Mouse (Mus musculus) liver (tissue): Measurements from ENCODE around the gene Paf1.

Experiments used
- DNase-seq: peaks from one replicate; pipeline ENCODE4 v3.0.0-alpha.2; 2020; ENCODE audit warnings: mixed read lengths

Paf1 gene

DNA sequence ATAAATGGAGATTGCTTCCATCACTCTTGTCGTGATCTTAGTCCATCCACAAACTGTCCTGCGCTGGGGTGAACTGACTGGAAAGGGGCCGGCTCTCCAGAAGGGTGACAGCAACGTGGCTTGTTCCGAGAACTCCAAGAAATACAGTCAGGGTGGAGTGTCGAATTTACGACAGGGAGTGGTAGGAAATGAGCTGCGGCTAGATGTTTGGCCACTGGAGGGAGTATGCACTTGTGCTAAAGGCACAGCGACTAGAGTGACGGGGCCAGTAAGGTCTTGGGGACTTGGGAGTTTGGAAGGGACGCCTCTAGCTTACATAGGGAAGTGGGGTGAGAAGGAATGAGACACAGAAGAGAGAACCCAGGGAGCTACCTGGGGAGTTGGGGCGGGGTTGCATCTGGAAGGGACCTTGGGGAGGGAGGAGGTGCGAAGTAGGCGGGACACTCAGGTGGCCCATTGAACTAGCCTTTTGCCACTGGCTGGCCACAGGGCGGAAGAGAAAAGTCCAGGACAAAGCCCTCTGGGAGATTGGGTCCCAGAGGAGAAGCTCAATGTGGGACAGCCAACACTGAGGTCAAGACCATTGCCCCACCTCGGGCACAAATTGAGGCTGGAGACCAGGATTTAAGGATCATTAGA is 44.3 kb downstream of the Paf1 start, which contains the start of gene Gmfg:
Gene Gmfg, plus strand, starts transcription at position 516 of the 639 bp plus-strand sequence.
- peak; percentile 89 for DNase-seq

DNA sequence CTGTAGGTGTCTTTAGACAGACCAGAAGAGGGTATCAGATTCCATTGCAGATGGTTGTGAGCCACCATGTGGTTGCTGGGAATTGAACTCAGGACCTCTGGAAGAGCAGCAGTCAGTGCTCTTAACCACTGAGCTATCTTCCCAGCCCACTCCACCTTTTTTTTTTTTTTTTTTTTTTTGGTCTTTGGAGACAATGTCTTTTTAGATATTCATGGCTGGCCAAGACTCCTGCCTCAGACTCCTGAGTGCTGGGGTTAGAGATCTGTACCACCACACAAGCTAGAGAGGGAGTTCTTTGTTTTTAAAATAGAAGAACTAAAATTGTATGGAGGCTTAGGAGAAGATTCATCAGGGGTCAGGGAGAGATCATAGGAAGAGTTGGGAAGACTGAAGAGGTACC is 45.2 kb downstream of the Paf1 start:
- DNase-seq = no peak

DNA sequence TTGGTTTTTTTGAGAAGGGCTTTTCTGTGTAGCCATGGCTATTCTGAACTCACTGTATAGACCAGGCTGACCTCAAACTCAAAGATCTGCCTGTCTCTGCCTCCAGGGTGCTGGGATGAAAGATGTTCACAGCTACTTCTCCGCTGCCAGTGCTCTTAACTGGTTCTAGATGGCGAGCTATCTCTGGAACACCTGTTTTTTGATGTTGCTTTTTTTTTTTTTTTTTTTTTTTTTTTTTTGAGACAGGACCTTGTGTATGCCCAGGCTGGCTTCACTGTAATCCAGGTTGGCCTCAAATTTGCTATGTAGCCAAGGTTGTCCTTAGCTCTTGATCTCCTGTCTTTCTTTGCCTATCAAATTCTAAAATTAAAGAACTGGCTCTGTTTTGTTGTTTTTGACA is 46.0 kb downstream of the Paf1 start:
- no peak for DNase-seq

DNA sequence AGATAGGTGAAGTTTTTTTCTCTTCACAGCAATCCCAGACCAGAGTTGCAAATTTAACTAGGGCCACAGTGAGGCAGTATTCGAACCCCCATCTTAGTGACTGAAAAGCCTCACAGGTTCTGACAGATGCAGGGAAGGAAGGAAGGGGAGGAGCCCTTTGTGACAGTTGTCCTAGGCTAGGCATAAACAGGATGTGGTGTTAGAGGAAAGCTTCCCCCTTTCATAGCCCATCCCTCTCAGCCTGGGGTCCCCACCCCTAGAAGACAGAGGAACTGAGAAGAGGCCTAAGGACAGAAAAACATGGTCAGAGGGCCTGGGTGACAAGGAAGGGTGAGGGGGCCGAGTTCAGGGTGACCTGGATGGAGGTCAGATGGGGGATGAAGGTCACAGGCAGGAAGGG is 48.0 kb downstream of the Paf1 start:
- DNase-seq = peak; percentile 32

DNA sequence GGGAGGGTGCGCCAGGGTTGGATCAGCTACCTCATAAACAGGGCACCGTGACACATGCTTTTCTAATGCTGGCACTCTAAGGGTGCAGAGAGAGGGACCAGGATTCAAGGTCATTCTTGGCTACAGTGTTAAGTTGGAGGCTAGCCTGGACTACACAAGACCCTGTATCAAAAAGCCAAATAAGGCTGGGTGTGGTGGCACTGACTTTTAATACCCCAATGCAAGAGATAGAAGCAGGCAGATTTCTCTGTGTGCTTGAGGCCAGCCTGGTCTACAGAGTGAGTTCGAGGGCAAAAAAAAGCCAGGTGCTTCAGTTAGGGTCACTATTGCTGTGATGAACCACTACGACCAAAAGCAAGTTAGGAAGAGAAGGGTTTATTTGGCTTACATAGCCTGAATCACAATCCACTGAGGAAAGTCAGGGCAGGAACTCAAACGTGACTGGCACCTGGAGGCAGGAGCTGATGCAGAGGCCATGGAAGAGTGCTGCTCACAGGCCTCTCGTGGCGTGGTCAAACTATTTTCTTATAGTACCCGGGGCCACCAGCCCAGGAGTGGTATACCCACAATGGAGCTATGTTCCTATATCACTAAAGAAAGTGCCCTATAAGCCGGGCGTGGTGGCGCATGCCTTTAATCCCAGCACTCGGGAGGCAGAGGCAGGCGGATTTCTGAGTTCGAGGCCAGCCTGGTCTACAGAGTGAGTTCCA is 49.2 kb downstream of the Paf1 start:
- no peak for DNase-seq

DNA sequence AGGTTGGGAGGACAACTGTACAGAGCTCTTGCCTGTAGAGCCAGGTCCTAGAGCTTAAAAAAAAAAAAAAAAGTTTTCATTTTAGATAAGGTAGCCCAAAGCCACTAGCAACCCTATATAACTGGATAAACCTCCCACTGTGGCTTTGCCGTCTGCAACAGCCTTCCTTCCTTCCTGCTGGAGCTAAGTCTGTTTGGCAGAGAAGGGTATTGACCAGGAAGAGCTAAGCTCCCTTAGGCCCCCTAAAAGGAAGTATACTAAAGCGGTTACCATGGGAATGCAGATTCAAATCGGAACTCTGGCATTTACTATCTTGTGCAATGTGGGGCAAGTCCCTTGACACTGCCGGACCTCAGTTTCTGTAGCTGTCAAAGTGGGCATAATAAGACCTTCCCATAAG is 49.9 kb downstream of the Paf1 start:
- no peak for DNase-seq

DNA sequence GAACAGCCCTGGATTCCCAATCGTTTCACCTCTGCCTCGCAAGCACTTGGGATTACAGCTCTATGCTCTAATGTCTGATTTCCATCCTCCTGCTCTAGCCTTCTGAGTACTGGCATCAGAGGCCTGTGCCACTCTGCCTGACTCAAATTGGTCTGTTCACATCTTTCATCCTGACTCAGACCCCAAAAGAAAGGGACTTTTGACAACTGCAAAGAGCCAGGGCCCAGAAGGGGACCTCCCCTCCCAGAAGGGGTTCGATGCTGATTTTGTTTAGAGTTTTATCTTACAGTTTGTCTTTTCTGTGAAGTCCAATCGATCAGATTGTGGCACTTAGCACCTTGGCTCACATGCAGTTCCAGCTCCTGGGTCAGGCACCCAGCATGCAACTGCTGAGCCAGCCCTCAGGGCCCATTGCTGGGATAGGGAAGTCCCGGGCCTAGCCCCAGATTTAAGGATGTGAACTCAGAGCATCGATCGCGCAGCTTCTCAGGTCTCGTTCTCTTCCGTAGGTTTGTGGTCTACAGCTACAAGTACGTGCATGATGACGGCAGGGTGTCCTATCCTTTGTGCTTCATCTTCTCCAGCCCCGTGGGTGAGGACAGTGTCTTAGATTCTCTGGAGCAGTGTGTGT is 51.7 kb downstream of the Paf1 start:
- no peak for DNase-seq

DNA sequence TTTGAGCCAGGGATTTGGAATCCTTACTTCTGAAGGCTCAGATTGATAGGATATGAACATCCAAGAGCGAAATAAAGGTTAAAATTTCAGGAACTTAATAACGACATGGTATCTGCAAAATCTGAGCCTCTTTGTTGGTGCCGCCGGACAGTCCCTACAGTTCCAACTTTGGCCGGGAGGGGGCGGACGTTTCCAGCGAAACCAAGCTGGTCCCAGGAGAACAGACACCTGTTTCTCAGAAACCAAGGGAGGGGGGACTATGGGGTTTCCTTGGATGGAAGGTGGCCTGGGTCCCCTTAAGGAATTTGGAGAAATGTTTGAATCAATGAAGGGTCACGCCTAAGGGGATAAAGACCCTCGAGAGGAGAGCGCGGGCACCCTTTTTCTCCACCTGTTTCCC is 53.7 kb downstream of the Paf1 start:
- DNase-seq = peak; percentile 78

DNA sequence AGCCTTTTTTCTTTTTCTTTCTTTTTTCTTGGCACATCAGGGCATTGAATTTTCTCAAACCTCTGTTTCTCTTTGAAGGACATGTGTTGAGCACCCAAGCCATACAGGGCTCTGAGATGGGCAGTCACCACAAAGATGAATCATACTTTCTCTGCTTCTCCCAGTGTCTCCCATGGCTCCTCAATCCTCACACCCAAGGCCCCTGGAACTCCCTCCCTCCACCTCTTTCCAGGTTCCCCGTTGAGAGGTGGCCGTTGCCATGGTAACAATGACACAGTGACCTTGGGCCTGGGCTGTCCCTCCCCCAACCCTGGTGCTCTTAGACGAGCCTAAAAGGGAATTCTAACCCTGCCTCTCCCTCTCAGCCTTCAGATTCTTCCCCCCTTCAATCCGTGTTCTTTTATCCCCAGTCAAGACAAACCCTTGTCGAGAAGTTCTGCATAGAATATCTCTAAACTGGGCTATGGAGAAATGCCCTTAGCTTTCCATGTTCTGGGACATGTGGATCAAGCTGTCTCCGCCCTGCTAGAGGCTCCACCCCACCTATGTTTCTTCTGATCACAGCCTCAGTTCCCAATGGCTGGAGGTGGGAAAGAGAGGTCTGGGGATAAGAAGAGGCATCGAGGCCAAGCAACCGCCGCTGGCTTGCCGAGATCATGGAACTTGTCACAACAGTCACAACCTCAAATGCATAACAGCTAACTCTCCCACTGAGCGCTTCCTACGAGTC is 54.5 kb downstream of the Paf1 start:
- no peak for DNase-seq

DNA sequence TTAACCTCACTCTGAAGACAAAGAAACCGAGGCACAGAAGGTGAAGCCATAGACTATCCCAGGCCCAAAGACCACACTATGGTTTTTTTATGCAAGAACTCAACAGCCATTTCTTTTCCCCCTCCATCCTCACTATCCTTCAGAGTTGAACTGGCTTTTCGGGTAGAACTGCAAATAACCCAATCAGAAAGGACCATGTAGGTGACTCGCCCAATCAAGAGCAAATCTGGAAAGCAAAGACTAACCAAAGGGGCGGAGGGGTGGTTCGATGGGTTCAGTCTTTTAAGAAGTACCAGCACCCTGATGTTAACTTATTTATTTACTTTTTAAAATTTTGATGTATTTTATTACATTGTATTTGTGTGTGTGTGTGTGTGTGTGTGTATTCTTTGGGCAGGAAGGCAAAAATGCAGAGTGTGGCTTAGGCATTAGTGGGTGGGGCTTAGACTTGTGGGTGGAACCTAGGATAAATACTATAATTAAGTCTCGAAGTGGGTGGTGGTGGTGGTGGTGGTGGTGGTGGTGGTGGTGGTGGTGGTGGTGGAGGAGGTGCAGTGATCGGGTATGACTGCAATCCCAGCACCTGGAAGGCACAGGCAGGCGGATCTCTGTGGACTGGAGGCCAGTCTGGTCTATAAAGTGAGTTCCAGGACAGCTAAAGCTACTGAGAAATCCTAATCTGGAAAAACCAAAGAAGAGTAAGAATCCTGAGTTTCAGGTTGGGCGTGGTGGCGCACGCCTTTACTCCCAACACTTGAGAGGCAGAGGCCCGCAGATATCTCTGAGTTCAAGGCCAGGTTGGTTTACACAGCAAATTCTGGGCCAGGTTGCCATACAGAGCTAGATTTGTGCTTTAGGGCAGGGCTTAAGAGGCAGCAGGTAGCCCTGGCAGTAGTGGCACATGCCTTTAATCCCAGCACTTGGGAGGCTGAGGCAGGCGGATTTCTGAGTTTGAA is 55.4 kb downstream of the Paf1 start:
- DNase-seq = no peak
